Mouse (Mus musculus): ENCODE measurements around the gene Unc5cl.

GRCm38 (mm10) chr17:48520352-48520751, 65.7 kb downstream of the Unc5cl start:
- TF ChIP-seq CTCF (conservative IDR thresholded peaks at IDR 0.05; ENCODE audit: insufficient read depth, insufficient read length, low read depth, low read length) (no peak), POLR2A (IDR thresholded peaks at IDR 0.05; ENCODE audit: low read depth, low read length) (no peak)

Measured in kidney, adult 2 months (tissue).